Mouse (Mus musculus) kidney, adult 2 months (tissue): ENCODE data around the gene Nmt2.

Source experiments
- CTCF ChIP-seq: fragments of 200-500 bp; conservative IDR thresholded peaks from 2 replicates; pipeline ENCODE4 v1.5.1; 2011; ENCODE audit warnings: low read depth, mild to moderate bottlenecking, control low read depth, low read length, moderate library complexity, mixed read lengths; ENCODE audit not compliant: insufficient read depth, insufficient read length
- POLR2A ChIP-seq: fragments of 200-500 bp; IDR thresholded peaks from one replicate; pipeline ENCODE4 v1.6.1; 2011; ENCODE audit warnings: low read depth, low read length, control low read depth

- TF ChIP-seq POLR2A (no peak), CTCF (no peak)
Observed at GRCm38 (mm10) chr2:3239255-3239654, 44.8 kb upstream of the Nmt2 start.
